Mouse (Mus musculus) lung, adult 2 months (tissue): ENCODE measurements around the gene Paqr9.

Source experiments
- CTCF ChIP-seq: fragments of 200-500 bp; IDR thresholded peaks from 2 replicates; pipeline ENCODE4 v1.5.1; 2011; ENCODE audit warnings: mild to moderate bottlenecking, low read length, control low read depth; ENCODE audit not compliant: insufficient read depth
- POLR2A ChIP-seq: fragments of 200-500 bp; IDR thresholded peaks from 2 replicates; pipeline ENCODE4 v1.6.1; 2011; ENCODE audit warnings: low read depth, mild to moderate bottlenecking, control low read depth, low read length, borderline replicate concordance; ENCODE audit errors: extremely low read depth

DNA sequence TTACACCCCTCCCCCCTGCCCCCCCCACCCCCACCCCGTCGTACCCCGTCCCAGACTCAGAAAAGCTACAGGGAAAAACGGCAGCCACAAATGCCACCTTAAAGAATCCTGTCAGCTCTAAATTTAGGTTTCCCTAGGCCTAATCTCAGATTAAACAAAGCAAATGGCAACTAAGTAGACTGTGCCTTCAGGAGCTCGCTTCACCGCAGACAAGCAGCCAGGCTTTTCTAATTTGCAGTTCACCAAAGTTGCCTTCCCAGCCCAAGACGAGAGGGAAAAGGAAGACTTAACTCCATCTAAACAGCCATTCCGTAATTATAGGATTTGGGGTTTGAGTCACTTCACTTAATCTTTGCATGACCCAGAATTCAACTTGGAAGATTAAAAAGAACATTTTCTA lies 23.1 kb downstream of the Paqr9 start:
- TF ChIP-seq POLR2A (no peak), CTCF (no peak)
